Mouse (Mus musculus): ENCODE results near the gene Olfr924.
"Not testable (repeated sequence)": the region's sequence is repeated elsewhere in the genome, so short reads cannot be mapped to it uniquely, and the experiment has no call there.

The Olfr924 gene

GRCm38 (mm10) chr9:38844149-38844548, at the start of gene Olfr924:
Olfr924 (plus strand) TSS chr9:38844449.
- no peak for DNase-seq (ENCODE audit: inconsistent ontology term)

- DNase-seq (ENCODE audit: inconsistent ontology term), result no peak
Observed at GRCm38 (mm10) chr9:38805696-38806095, 38.6 kb upstream of the Olfr924 start.

GRCm38 (mm10) chr9:38814314-38814713, 29.9 kb upstream of the Olfr924 start, which contains the start of gene Olfr922:
Olfr922 (plus strand) TSS chr9:38814614.
- no peak for DNase-seq (ENCODE audit: inconsistent ontology term)

GRCm38 (mm10) chr9:38815458-38815986, 28.7 kb upstream of the Olfr924 start:
- DNase-seq (ENCODE audit: inconsistent ontology term), result no peak

- no peak for DNase-seq (ENCODE audit: inconsistent ontology term)
Observed at GRCm38 (mm10) chr9:38826245-38826644, 18.0 kb upstream of the Olfr924 start, which contains the start of gene Olfr923. Olfr923 (plus strand) TSS chr9:38826545.

- DNase-seq (ENCODE audit: inconsistent ontology term), result no peak
Observed at GRCm38 (mm10) chr9:38833027-38833426, 11.2 kb upstream of the Olfr924 start.

GRCm38 (mm10) chr9:38854760-38855159, 10.5 kb downstream of the Olfr924 start, which contains the start of gene Olfr26:
Olfr26 (plus strand) TSS chr9:38855060.
- no peak for DNase-seq (ENCODE audit: inconsistent ontology term)

GRCm38 (mm10) chr9:38874880-38875279, 30.6 kb downstream of the Olfr924 start:
- DNase-seq (ENCODE audit: inconsistent ontology term), result not testable (repeated sequence)

GRCm38 (mm10) chr9:38876826-38877225, 32.6 kb downstream of the Olfr924 start, which contains the start of gene Olfr926:
Olfr926 (plus strand) TSS chr9:38877126.
- no peak for DNase-seq (ENCODE audit: inconsistent ontology term)

Measured in Muller cell, postnatal 12 days (primary cell).